Mouse (Mus musculus) stomach, postnatal 0 days (tissue): ENCODE measurements around the gene Ube2g2.

Source experiments
- CTCF ChIP-seq: IDR thresholded peaks from 2 replicates; pipeline ENCODE4 v1.5.1; 2016; ENCODE audit warnings: antibody characterized with exemption, low read depth, mild to moderate bottlenecking, moderate library complexity
- EP300 ChIP-seq: optimal IDR thresholded peaks from 2 replicates; pipeline ENCODE3; 2016; ENCODE audit warnings: antibody characterized with exemption

GRCm38 (mm10) chr10:77634016-77634415 is 11.9 kb downstream of the Ube2g2 start:
- TF ChIP-seq EP300 (no peak), CTCF (no peak)
